Mouse (Mus musculus) CH12.LX (cell line): Measurements from ENCODE around the gene Rab37.

Source experiments
- EP300 ChIP-seq: IDR thresholded peaks from 2 replicates; pipeline ENCODE4 v1.6.1; 2011; ENCODE audit warnings: low read length, improper control_type of control experiment
- MAFK ChIP-seq: IDR thresholded peaks from 2 replicates; pipeline ENCODE4 v1.6.1; 2011; ENCODE audit warnings: low read length, improper control_type of control experiment; ENCODE audit not compliant: insufficient replicate concordance
- MAX ChIP-seq: IDR thresholded peaks from 2 replicates; pipeline ENCODE4 v1.6.1; 2011; ENCODE audit warnings: low read length, improper control_type of control experiment
- POLR2A ChIP-seq: IDR thresholded peaks from 2 replicates; pipeline ENCODE4 v1.6.1; 2011; ENCODE audit warnings: low read depth, mild to moderate bottlenecking, improper control_type of control experiment, low read length
- TCF12 ChIP-seq: IDR thresholded peaks from 2 replicates; pipeline ENCODE4 v1.6.1; 2014; ENCODE audit warnings: low read depth, mild to moderate bottlenecking, inconsistent platforms, low read length, improper control_type of control experiment

DNA sequence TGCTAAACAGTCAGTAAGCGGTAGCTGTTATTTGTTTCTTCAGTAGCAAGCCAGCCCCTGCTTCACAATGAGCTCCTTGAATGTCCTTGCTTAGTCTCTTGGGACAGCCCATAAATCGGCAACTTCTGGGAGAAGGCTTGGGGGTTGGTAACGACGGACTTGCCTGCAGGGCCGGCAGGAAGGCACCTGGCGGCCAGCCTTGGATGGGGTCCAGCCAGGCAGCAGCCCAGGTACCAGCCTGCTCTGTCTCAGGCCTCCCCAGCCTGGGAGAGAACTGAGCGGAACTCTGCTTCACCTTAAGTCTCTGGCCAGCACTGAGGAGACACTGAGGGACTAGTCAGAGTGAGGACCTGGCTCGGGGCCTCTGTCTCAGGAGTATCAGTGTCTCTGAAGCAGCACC, 79.9 kb downstream of the Rab37 start:
- TF ChIP-seq MAFK = no peak
- TF ChIP-seq MAX = no peak
- no peak for TF ChIP-seq POLR2A
- no peak for TF ChIP-seq TCF12
- TF ChIP-seq EP300 = no peak
